Mouse (Mus musculus): ENCODE measurements around the gene Eno2. TPM values are rescaled to one million over a fixed set of nuclear protein-coding genes. Genes with fewer than 3 reads are reported as not detected.

The Eno2 gene
- polyA plus RNA-seq, 1 experiment from 2014 or later, result 89.2 TPM

DNA sequence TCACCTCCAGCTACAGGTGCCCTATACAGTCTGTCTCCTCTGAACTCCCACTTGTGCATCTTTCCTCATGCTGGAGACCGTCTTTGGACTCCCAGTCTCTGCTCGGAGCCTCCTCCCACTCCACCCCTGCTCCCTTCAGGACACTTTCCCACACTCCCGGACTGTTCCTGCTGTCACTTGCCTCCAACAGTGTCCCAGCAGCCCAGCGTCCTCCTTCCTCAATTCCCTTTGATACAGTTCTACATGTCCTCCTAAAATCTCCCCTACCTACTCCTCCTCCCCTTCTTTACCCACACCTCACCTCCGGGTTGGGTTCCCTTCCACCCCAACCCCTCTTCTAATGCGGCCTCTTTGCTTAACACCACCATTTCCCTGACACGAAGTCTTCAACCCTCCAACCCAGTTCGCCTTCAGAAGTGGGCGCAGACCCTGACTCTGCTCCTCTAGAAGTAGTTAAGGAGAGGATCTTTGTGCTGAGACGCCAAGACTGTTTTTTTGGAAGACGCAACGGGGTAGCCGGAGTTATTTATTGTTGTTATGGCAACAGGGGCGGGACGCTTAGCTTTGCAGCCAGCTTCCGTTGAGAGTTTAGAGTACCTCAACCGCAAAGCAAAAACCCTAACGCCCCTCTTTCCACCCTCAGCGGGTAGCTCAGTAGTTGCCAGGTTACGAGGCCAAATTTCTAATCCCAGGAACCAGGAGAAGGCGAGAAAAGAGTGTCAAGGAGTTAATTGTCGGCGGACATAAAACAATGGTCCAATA, 9.9 kb upstream of the Eno2 start, which contains the start of gene Lrrc23:
Lrrc23 (minus strand) TSS at position 506 of the 762 bp plus-strand sequence.
- Histone ChIP-seq H3K4me1 (peaks cover 9% of the 10 kb centered on the region; the same call in 1 of the 2 replicates), H3K9ac (0 out of 2 replicates have a peak within 1 kb of the TSS, but pooled peaks have one; percentile 17), H3K27me3 (replicated peaks) (no peaks in the 10 kb centered on the region), H3K4me2 (peak within 1 kb of the TSS; percentile 48), H3K27ac (no peak within 1 kb of the TSS), H3K9me3 (no peaks in the 10 kb centered on the region), H3K4me3 (peak within 1 kb of the TSS; percentile 33), H3K36me3 (replicated peaks) (no peaks in the 10 kb centered on the region)
- ATAC-seq (replicated peaks), result peak; percentile 60
- WGBS, result 2% methylated on average over 23 of the region's 23 CpGs

DNA sequence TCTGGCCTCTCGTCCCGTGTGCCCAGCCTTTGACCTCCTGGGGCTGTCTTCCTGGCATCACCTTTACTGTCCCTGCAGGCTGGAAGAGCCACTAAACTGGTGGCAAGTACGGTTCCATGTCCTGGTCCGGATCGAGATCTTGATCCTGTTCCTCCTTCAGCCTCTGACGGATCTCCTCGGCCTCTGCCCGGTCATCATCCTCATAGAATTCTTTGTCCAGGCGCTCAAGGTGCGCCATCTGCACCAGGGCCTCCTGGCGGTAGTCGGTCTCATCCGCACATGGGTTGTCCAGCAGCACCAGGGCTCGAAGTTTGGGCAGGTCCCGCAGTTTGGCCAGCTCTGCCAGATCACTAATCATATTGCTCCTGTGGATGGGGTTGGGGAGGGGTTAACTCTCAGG, 1.0 kb upstream of the Eno2 start:
- 0 out of 2 replicates have a peak, but pooled peaks cover 2% of the 10 kb centered on the region for H3K27me3 ChIP-seq (replicated peaks)
- no peak overlapping the region for H3K4me3 ChIP-seq
- H3K27ac ChIP-seq, result no peak overlapping the region
- H3K4me1 ChIP-seq, result peaks cover 27% of the 10 kb centered on the region
- whole genome bisulfite sequencing, result 89% methylated on average over 15 of the region's 15 CpGs
- no peak overlapping the region for H3K9ac ChIP-seq
- no peak for ATAC-seq (replicated peaks)
- no peaks in the 10 kb centered on the region for H3K36me3 ChIP-seq (replicated peaks)
- no peaks in the 10 kb centered on the region for H3K9me3 ChIP-seq
- H3K4me2 ChIP-seq, result no peak overlapping the region

DNA sequence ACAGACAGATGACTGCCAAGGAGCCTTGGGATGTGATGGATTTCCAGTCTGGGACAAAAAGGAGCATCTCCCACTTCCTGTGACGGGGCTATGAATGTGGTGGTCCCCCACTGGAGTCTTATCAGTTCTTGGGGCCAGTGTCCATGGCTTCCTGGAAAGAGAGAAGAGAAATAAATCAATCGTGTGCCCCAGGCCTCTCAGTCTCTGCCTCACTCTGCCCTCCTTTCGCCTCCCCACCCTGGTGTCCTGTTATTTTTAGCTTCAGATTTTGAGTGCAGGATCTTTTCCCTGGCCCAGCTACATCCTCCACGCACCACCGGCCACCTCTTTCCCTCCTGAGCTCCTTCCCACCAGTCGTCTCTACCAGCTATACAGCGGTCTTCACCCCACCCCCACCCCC, 540 bp upstream of the Eno2 start:
- Histone ChIP-seq H3K27ac (peak overlapping the region; percentile 67), H3K9ac (peak overlapping the region; percentile 60), H3K4me1 (peaks cover 27% of the 10 kb centered on the region), H3K4me2 (peak overlapping the region; percentile 81), H3K27me3 (replicated peaks) (0 out of 2 replicates have a peak, but pooled peaks cover 2% of the 10 kb centered on the region), H3K9me3 (no peaks in the 10 kb centered on the region), H3K4me3 (peak overlapping the region; percentile 47), H3K36me3 (replicated peaks) (no peaks in the 10 kb centered on the region)
- no peak; the same call in 1 of the 2 replicates for ATAC-seq (replicated peaks)
- 56% methylated on average over 7 of the region's 7 CpGs for WGBS

DNA sequence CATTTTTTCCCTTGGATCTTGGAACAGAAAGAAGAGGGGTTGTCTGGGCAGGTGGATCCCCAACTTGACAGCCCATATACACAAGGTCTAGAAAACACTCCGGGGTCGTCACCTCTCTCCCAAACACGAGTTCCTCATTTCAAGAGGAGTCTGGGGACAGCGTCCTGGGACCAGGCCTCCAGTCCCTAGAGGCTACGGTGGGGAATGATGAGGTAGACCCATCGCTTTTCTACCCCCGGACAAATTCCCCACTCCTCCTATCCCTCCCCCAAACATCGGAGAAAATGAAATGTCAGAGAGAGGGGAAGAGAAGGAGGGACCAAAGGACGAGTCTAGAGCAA, 799 bp downstream of the Eno2 start:
- peak overlapping the region; percentile 81 for H3K4me2 ChIP-seq
- peak; percentile 8; the same call in 1 of the 2 replicates for ATAC-seq (replicated peaks)
- H3K9ac ChIP-seq, result peak overlapping the region; percentile 60
- no peaks in the 10 kb centered on the region for H3K9me3 ChIP-seq
- 0 out of 2 replicates have a peak, but pooled peaks cover 2% of the 10 kb centered on the region for H3K27me3 ChIP-seq (replicated peaks)
- WGBS, result 7% methylated on average over 9 of the region's 9 CpGs
- peak overlapping the region; percentile 67 for H3K27ac ChIP-seq
- H3K36me3 ChIP-seq (replicated peaks), result no peaks in the 10 kb centered on the region
- H3K4me3 ChIP-seq, result peak overlapping the region; percentile 47
- H3K4me1 ChIP-seq, result peaks cover 27% of the 10 kb centered on the region

DNA sequence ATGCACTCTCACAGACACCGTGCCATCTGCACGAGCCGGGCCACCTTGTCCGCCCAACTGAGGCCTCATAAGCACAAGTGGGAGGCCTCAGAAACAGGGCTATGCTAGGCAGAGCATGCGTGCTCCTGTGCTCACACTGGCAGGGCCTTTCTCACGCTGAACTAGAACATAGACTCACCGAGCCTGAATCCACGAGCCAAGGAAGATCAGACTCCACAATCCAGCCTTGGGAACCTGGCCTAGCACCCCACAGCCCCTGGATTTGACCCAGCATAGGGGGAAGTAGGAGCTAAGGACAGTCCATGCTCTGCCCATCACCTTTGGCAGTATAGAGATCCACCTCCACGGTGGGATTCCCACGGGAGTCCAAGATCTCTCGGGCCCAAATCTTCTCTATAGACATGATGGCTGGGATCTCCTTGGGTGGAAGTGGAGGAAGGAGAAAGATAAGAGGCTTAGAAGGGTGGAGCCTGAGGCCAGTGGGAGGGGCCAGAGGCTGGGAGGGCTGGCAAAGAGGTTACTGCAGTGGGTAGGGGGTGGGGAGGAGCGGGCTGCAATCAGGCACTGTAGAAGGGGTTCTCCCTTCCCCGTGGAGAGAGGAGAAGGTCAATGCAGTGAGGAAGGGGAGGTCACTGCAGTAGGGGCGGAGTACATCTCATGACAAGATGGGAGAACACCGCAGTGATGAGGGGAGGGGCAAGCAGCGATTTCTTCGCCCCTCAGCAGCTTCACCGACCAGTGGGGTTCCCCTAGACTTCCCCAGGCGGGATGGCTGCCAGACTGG, 1.4 kb downstream of the Eno2 start:
- Histone ChIP-seq H3K9me3 (no peaks in the 10 kb centered on the region), H3K4me2 (peak overlapping the region; percentile 81), H3K9ac (peak overlapping the region; percentile 60; the same call in 1 of the 2 replicates), H3K4me3 (peak overlapping the region; percentile 47), H3K27me3 (replicated peaks) (0 out of 2 replicates have a peak, but pooled peaks cover 2% of the 10 kb centered on the region), H3K36me3 (replicated peaks) (no peaks in the 10 kb centered on the region), H3K4me1 (peaks cover 27% of the 10 kb centered on the region), H3K27ac (peak overlapping the region; percentile 67)
- WGBS, result 21% methylated on average over 17 of the region's 19 CpGs
- ATAC-seq (replicated peaks), result peak; percentile 24

DNA sequence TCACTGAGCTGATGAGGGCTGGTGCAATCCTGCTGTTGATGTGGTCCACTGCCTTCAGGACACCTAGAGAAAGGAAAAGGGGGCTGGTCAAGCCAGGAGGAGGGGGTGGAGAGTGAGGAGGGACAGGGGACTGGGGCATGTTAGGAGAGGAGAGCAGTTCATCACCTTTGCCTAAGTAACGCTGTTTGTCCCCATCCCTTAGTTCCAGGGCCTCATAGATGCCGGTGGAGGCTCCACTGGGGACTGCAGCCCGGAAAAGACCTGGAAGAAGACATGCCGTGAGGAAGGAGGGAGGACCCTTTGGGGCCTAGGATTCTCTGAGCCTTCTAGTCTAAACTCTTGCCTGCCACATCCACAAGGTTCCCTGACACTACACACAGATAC, 1.9 kb downstream of the Eno2 start:
- H3K4me3 ChIP-seq, result no peak overlapping the region
- peaks cover 27% of the 10 kb centered on the region for H3K4me1 ChIP-seq
- H3K27ac ChIP-seq, result peak overlapping the region; percentile 13; the same call in 1 of the 2 replicates
- WGBS, result 24% methylated on average over 4 of the region's 4 CpGs
- no peaks in the 10 kb centered on the region for H3K36me3 ChIP-seq (replicated peaks)
- ATAC-seq (replicated peaks), result no peak
- no peak overlapping the region for H3K9ac ChIP-seq
- no peaks in the 10 kb centered on the region for H3K9me3 ChIP-seq
- peak overlapping the region; percentile 81 for H3K4me2 ChIP-seq
- 0 out of 2 replicates have a peak, but pooled peaks cover 2% of the 10 kb centered on the region for H3K27me3 ChIP-seq (replicated peaks)

DNA sequence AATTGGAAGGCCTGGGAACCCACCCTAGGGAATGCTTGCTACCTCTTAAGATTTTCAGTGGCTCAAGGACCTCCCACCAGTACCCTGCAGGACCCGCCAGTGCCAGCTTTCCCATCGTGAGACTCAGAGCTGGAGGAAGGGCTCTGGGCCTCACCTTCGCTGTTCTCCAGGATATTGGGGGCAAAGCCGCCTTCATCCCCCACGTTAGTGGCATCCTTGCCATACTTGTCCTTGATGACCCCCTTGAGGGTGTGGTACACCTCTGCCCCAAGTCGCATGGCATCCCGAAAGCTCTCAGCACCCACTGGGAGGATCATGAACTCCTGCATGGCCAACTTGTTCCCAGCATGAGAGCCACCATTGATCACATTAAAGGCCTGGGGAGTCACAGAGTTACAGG, 3.5 kb downstream of the Eno2 start:
- Histone ChIP-seq H3K4me2 (no peak overlapping the region), H3K4me3 (no peak overlapping the region), H3K9ac (no peak overlapping the region), H3K4me1 (peaks cover 27% of the 10 kb centered on the region), H3K9me3 (no peaks in the 10 kb centered on the region), H3K27ac (no peak overlapping the region), H3K36me3 (replicated peaks) (no peaks in the 10 kb centered on the region), H3K27me3 (replicated peaks) (0 out of 2 replicates have a peak, but pooled peaks cover 2% of the 10 kb centered on the region)
- no peak for ATAC-seq (replicated peaks)
- WGBS, result 89% methylated on average over 7 of the region's 7 CpGs

DNA sequence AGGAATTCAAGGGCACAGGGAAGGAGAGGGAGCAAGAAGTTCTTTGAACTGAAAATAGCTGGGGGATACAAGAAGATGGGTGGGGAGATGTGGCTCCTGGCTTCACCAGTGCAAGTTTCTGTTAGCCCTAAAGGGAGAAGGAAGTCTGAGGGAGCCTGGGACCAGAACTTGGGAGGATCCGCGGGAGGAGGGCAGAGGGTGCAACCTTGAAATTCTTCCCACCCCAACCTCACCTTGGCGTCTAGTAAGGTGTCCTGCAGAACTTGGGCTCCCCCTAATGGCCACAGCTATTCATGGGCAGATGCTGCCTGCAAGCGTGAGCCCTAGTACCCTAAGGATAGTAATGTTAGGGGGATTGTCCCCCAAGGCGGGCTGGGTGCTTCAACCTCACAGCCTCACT, 10.2 kb downstream of the Eno2 start:
- Histone ChIP-seq H3K4me1 (peaks cover 33% of the 10 kb centered on the region), H3K4me2 (no peak overlapping the region), H3K27ac (peak overlapping the region; percentile 96), H3K36me3 (replicated peaks) (no peaks in the 10 kb centered on the region), H3K27me3 (replicated peaks) (no peaks in the 10 kb centered on the region), H3K9ac (no peak overlapping the region), H3K4me3 (no peak overlapping the region), H3K9me3 (no peaks in the 10 kb centered on the region)
- no peak for ATAC-seq (replicated peaks)
- WGBS, result 4% methylated on average over 5 of the region's 5 CpGs

DNA sequence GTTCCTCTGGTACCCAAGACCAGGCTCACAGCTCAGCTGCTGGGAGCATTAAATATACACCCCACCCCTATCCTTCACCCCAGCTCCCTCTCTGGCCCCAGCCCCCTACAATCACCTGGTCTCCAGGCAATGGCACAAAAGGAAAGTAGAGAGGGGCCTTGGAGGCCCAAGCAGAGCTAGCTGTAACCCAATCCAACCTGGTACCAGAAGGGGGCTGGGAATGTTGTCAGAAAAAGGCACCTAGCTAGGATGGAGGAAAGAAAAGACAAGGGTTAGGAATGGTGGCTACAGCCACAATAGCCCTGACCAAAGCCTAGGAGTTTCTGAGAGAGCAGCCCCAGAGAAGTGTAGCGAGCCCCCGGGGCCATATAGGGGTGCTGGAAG, 10.6 kb downstream of the Eno2 start:
- H3K9ac ChIP-seq, result no peak overlapping the region
- 64% methylated on average over 2 of the region's 2 CpGs for WGBS

DNA sequence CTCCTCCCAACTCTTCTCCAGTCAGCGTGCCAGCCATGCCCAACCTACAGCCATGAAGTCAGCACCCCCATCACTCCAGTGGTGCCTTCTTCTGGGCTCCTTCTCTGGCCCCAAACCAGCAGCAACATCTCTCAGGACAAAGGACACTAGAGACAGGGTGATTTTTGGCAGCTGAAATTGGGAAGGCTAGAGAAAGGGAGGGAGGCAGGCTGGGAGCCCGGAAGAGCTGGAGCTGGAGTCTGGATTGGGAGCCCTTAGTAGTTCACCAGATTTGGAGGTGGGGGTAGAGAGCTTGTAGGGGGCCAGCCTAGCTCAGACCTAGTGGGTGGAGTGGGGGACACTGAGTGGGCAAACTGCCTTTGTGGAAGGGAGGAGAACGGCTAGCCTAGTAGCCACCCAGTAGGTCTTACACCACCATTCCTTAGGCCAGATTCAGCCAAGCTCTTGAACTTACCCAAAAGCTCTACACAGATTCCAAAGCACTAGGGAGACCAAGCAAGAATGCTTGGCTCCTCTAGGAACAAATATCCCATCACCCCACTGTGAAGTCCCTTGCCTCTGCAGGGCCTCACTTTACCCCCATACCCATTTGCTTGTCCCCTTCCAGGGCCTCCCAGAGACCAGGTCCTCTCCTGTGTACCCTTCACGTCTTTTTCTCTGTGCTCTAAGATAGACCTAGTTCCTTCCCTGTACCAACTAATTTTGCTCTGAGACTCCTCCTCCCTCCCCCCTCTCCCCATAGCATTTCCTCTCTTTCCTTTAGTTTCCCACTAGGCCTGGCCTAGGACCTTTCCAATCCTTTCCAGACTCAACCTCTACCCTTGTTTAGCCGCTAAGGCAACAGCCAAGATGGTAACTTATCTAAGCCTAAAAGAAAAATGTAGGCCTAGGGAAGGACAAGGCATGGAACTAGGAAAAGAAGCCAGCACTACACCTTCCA, 11.3 kb downstream of the Eno2 start:
- peak; percentile 32 for ATAC-seq (replicated peaks)
- Histone ChIP-seq H3K4me2 (peak overlapping the region; percentile 72), H3K4me1 (peaks cover 44% of the 10 kb centered on the region), H3K27me3 (replicated peaks) (no peaks in the 10 kb centered on the region), H3K27ac (peak overlapping the region; percentile 96), H3K36me3 (replicated peaks) (no peaks in the 10 kb centered on the region), H3K9me3 (no peaks in the 10 kb centered on the region), H3K9ac (peak overlapping the region; percentile 81; the same call in 1 of the 2 replicates), H3K4me3 (peak overlapping the region; percentile 58)
- 16% methylated on average over 5 of the region's 5 CpGs for WGBS

More for the DNA sequence above, 10.6 kb downstream of the Eno2 start:
- Histone ChIP-seq H3K4me3 (no peak overlapping the region), H3K4me2 (no peak overlapping the region), H3K27me3 (replicated peaks) (no peaks in the 10 kb centered on the region), H3K27ac (peak overlapping the region; percentile 96), H3K9me3 (no peaks in the 10 kb centered on the region), H3K36me3 (replicated peaks) (no peaks in the 10 kb centered on the region), H3K4me1 (peaks cover 37% of the 10 kb centered on the region)
- no peak for ATAC-seq (replicated peaks)

DNA sequence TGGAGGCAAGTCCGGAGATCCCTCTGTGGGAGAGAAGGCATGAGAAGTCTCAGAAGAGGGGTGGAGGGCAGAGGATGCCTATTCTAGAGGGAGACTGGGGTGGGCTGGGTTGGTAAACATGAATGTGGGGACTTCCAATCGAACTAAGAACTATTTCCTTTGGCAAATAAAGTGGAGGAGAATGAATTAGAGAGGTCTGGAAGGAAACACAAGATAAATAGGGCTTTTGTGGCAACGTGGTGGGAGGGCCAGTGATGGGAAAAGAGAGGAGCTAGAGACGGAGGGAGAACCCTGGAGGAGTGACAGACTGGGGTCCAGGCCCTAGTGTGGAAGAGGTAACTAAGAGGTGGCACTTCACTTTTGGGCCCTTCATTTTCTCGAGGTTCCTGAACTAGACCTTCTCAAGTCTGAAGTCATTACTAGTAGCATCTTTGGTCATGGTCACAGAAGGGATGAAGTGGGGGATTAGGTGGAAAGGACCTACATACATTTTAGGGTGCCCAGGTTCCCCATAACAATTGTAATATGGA, 12.1 kb downstream of the Eno2 start:
- 4% methylated on average over 5 of the region's 5 CpGs for WGBS

More for the DNA sequence above, 12.1 kb downstream of the Eno2 start:
- H3K4me2 ChIP-seq, result peak overlapping the region; percentile 72
- peaks cover 45% of the 10 kb centered on the region for H3K4me1 ChIP-seq
- no peaks in the 10 kb centered on the region for H3K27me3 ChIP-seq (replicated peaks)
- peak overlapping the region; percentile 81 for H3K9ac ChIP-seq
- ATAC-seq (replicated peaks), result no peak
- peak overlapping the region; percentile 58 for H3K4me3 ChIP-seq
- no peaks in the 10 kb centered on the region for H3K36me3 ChIP-seq (replicated peaks)
- H3K9me3 ChIP-seq, result no peaks in the 10 kb centered on the region
- H3K27ac ChIP-seq, result peak overlapping the region; percentile 96

Measured in midbrain, embryonic 15.5 days (tissue).